Mouse (Mus musculus): ENCODE data around the gene Lyzl4.

GRCm38 (mm10) chr9:121681191-121681590 is 39.3 kb upstream of the Lyzl4 start:
- TF ChIP-seq TAL1 (IDR thresholded peaks at IDR 0.05; ENCODE audit: low read length) (no peak), GATA1 (IDR thresholded peaks at IDR 0.05; ENCODE audit: low read length) (no peak)

All from erythroblast, embryonic 14.5 days (primary cell).